Mouse (Mus musculus): ENCODE results near the gene Large1. TPM values are rescaled to one million over a fixed set of nuclear protein-coding genes. Genes with fewer than 3 reads are reported as not detected.

Gene Large1
- polyA plus RNA-seq, 1 experiment from 2014 or later: 9.6 TPM

Small RNAs within 50 kb of the gene (microRNA-seq; reads per million reads assigned to microRNA genes)
- 1.7 reads per million for gene Mir28b
